Mouse (Mus musculus): ENCODE measurements around the gene Pcgf5.

Gene Pcgf5

GRCm38 (mm10) chr19:36348161-36348800 is at the start of gene Pcgf5:
Gene Pcgf5, plus strand, starts transcription at chr19:36348309.
- DNase-seq = peak; percentile 98

GRCm38 (mm10) chr19:36305542-36305941 is 42.6 kb upstream of the Pcgf5 start:
- no peak for DNase-seq

- no peak for DNase-seq
Measured at GRCm38 (mm10) chr19:36314010-36314409, 34.1 kb upstream of the Pcgf5 start.

GRCm38 (mm10) chr19:36319735-36320134 is 28.4 kb upstream of the Pcgf5 start:
- no peak for DNase-seq

- DNase-seq = no peak
Measured at GRCm38 (mm10) chr19:36321066-36321465, 27.0 kb upstream of the Pcgf5 start.

- no peak for DNase-seq
Measured at GRCm38 (mm10) chr19:36323326-36323725, 24.8 kb upstream of the Pcgf5 start.

DNA sequence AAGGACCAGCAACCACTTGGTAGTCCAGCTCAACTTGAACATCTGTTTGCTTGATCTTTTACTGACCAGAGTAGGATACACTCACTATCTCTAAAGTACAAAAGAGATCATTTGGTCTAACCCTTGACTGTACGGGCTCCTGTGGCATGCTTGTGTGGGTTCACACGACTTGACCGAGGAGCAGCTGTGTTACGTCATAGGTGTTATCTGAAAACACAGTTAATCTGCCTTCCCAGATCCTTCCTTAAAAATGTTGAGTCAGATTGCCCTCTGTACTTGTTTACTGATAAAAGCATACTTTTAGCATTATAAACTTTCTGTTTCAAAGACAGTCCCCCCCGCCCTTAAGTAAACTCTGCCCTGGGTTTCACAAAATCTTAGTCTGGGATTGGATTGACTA is 19.4 kb upstream of the Pcgf5 start:
- no peak for DNase-seq

GRCm38 (mm10) chr19:36347376-36347775 is 733 bp upstream of the Pcgf5 start:
- DNase-seq = no peak

DNA sequence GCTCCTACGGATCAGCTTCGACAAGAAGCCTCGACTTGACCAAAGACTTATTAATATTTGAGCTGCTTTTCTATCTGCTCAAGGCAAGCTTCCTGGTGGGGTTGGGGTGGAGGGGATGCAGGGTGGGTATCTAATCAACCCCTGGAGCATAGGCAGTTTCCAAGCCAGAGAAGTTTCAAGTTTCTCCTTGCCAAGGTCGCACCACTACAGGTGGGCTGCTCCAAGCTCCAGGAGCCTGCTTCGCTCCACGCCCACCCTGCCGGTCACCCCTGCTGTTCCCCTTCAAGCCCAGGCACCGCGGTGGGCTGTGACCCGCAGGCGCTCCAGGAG is 313 bp upstream of the Pcgf5 start:
- DNase-seq = no peak

- peak; percentile 96 for DNase-seq
Measured at GRCm38 (mm10) chr19:36348801-36349486, 835 bp downstream of the Pcgf5 start.

GRCm38 (mm10) chr19:36349487-36349955 is 1.4 kb downstream of the Pcgf5 start:
- no peak for DNase-seq

GRCm38 (mm10) chr19:36350181-36350580 is 2.1 kb downstream of the Pcgf5 start:
- peak; percentile 81 for DNase-seq

DNA sequence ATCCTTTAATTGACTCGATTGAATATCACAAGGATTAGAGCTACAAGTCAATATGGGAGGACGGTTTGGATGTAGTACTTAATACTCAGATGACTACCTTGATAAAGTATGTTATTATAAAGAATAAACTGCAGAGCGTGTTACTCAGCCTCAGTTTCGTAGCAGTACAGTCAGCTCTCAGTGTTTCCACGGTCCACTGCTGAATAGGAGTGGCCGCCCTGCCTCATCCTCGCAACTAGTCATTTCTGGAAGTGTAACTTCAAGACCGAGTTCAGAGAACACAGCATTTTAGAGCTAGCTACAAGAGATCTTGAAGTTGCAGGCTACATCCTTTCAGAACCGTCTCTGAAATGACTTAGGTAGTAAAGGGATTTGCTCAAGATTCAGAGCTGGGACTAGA is 2.8 kb downstream of the Pcgf5 start:
- no peak for DNase-seq

DNA sequence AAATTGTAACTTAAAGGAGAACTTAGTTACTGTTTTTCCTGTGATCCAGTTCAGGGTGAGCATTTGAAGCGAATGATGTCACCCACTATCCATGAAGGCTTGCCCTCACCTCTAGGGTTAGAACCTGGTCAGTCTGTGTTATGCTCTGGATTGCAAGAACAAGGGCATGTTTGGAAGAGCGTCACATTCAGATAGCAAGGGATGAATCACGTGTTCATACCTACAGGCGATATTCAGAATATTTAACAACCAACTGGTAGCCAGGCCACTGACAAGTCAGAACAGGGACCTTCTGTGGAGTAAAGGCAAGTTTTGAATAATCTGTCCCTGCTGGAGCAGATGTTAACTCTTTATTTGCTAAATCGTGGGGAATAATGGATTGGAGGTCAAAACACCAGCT is 14.4 kb downstream of the Pcgf5 start:
- peak; percentile 19 for DNase-seq

GRCm38 (mm10) chr19:36364757-36365156 is 16.6 kb downstream of the Pcgf5 start:
- no peak for DNase-seq

- DNase-seq = peak; percentile 91
Measured at GRCm38 (mm10) chr19:36371478-36371877, 23.4 kb downstream of the Pcgf5 start.

DNA sequence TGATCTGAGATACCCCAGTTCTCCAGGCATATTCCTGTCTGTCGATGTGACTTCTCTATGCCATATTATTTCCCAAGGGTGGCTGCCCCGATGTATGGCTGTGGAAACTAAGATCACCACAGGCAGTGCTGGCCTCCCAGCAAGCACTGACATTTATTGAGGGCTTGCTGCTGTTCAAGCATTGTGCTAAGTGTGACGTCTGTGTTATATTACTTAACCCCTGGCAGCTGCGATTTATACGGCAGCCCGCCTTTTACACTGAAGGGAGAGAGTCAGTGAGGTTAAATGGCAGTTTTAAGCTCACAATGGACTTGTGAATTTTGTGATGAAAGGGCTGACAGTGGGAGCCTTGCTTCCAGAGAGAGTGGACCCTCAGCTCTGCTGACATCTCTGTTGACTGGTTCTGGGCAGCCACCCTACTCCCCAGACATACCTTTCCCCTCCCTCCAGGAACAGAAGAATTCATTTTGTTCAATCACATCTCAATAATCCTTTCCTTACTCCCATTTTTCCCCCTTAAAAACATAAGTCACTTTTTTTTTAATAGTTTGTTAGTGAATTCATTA is 25.0 kb downstream of the Pcgf5 start:
- peak; percentile 54 for DNase-seq

DNA sequence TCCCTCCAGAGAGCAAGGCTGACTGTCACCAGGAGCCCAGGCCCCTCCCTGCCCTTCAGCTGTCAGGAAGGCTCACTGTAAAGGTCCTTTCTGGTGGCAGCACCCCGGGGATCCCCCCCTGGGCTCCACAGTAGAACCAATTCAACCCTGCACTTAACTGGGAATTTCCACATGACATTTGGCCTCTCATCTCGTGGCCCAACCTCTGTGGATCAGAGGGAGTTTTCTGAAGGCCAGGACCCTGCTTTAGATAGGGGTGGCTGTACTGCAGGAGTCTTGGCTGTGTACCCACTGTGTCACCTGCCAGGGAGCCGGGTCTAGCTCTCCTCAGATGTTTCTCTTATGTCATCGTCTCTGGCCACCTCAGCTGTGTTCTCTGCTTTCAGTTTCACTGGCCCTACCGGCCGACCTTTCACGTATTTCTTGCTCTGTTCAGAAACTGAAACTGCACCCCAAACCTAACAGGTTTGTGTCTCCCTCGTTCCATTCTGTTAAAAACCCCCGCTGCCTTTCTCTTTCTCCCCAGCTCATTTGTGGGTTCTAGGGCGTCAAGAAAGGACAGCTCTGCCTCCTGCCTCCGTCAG is 27.2 kb downstream of the Pcgf5 start:
- DNase-seq = peak; percentile 96

DNA sequence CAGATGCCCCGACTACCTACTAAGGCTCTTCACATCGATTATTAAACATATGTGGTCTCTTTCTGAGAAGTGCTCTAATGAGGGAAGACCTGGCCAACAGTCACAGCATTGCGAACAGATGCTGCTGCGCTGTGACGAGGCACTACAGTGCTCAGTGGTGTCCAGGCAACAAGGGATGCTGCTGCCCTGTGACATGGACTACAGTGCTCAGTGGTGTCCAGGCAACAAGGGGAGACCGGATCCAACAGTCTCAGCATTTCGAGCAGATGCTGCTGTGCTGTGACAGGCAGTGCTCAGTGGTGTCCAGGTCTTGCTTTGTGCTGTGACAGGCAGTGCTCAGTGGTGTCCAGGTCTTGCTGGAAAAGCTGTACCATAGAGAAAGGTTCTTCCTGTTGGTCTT is 29.6 kb downstream of the Pcgf5 start:
- peak; percentile 45 for DNase-seq

DNA sequence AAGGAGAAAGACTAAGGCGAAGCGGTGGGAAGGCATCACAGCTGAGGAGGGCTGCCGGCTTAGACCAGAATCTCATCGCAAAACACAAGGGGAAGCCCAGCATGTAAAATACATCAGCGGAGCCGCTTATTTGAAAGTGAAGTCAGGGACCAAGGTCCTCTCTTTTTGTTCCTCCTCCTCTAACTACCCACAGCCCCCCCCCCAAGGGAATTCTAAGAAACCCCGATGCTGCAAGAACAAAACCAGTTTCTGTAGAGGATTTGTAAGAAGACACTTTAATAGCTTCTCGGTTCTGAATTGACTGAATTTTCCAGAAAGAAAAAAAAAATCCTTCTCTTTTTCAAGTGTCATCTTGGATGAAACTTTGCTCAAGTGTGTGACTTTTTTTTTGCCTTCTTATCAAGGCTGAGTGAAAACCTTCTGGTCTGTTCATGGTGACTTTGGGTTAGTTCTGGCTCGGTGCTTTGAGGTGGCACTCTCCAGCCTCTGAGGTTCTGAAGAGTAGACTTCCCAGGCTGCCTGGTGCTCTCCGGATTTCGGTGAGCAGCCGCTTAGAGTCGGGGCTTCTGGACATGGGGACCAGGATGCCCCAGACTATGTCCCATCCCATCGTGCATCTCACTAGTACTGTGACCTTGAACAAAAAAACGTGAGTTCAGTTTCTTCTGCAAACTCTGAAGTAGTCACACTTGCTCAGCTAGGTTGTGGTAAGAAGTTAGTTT is 30.6 kb downstream of the Pcgf5 start:
- peak; percentile 63 for DNase-seq

- no peak for DNase-seq
Measured at GRCm38 (mm10) chr19:36382901-36383300, 34.8 kb downstream of the Pcgf5 start.

DNA sequence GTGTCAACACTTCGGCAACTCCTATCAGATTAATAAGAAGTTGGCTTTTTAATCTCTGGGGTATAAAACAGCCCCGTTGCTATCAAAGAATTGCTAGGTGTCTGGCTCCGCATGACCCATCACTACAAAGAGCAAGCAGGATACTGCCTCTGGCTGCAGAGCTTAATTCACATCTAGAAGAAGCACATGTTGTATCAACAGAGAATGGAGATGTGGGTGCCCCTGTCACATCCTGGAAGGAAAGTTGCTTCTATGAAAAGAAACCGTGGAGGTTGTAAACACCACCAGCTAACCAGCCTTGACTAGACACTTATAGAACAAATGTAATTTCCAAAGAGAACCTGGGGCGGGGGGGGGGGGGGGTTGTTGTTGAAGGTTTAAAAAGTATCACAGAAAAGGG is 35.9 kb downstream of the Pcgf5 start:
- DNase-seq = peak; percentile 74

DNA sequence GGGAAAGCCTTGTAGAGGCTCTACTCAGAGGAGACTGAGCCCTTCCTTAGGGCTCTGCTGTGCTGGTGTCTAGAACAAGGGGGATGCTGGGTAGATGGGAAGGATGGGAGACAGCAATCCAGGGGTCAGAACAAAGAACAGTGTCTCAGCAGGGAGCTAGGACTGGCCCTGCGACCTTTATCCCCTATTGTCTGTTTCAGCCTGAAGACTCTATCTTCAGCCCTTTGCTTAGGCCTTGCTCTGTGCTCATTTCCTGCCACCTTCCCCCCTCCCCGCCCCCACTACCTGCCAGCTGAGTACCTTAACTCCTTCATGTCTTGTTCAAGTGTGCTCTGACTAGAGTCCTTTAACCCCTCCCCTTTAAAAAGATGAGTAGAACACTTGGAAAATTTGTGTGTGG is 36.3 kb downstream of the Pcgf5 start:
- peak; percentile 67 for DNase-seq

All from heart, adult 11 months (tissue).